Mouse (Mus musculus) forebrain, postnatal 0 days (tissue): ENCODE results near the gene Slc23a4. TPM values are rescaled to one million over a fixed set of nuclear protein-coding genes. Genes with fewer than 3 reads are reported as not detected.

Source experiments
- ATAC-seq: fragments of 200-750 bp; cut with Nextera tagmentation; 2 replicates; pipeline ENCODE4 v1.8.0; 2017; ENCODE audit warnings: mild to moderate bottlenecking, moderate library complexity
- DNase-seq: peaks from one replicate; pipeline ENCODE4 v3.0.0-alpha.2; 2015
- H3K27ac ChIP-seq: fragments of 300-500 bp; sonication (generic); 2 replicates; pipeline ENCODE4 v1.5.1; 2014; ENCODE audit warnings: low read depth, mild to moderate bottlenecking, antibody characterized with exemption, low read length, moderate library complexity, mixed read lengths
- H3K27me3 ChIP-seq: fragments of 300-500 bp; sonication (generic); 2 replicates; pipeline ENCODE4 v1.6.1; 2014; ENCODE audit warnings: mild to moderate bottlenecking, low read length, mixed read lengths; ENCODE audit not compliant: insufficient read depth
- H3K36me3 ChIP-seq: fragments of 300-500 bp; sonication (generic); 2 replicates; pipeline ENCODE4 v1.6.1; 2014; ENCODE audit warnings: mild to moderate bottlenecking, moderate library complexity; ENCODE audit not compliant: insufficient read depth
- H3K4me1 ChIP-seq: fragments of 300-500 bp; sonication (generic); 2 replicates; pipeline ENCODE4 v1.6.1; 2014; ENCODE audit warnings: antibody characterized with exemption; ENCODE audit not compliant: insufficient read depth
- H3K4me2 ChIP-seq: fragments of 300-500 bp; sonication (generic); 2 replicates; pipeline ENCODE4 v1.6.1; 2014; ENCODE audit warnings: low read depth, mild to moderate bottlenecking, moderate library complexity
- H3K4me3 ChIP-seq: fragments of 300-500 bp; sonication (generic); 2 replicates; pipeline ENCODE4 v1.5.1; 2014; ENCODE audit warnings: low read depth, low read length, mixed read lengths
- H3K9ac ChIP-seq: fragments of 300-500 bp; sonication (generic); 2 replicates; pipeline ENCODE4 v1.6.1; 2014; ENCODE audit warnings: mild to moderate bottlenecking
- H3K9me3 ChIP-seq: fragments of 300-500 bp; sonication (generic); 2 replicates; pipeline ENCODE4 v1.6.1; 2016; ENCODE audit warnings: low read length
- CTCF ChIP-seq: sonication (generic); IDR thresholded peaks from 2 replicates; pipeline ENCODE4 v1.5.1; 2016; ENCODE audit warnings: antibody characterized with exemption, control low read depth, low read depth
- WGBS: fragments of 180-500 bp; shearing (Covaris S2); extraction: QIAGEN DNeasy Blood & Tissue Kit; methylation state at CpG from one replicate; pipeline ENCODE4 v1.1.7; 2014; 5-methylcytosine and 5-hydroxymethylcytosine counted together
- polyA plus RNA-seq: library from polyadenylated mRNA; unstranded; fragments of >200 nt; fragmentation: Nextera tagmentation; extraction: Ambion mirVana; gene quantifications from 2 replicates; pipeline ENCODE4 v1.2.1, GENCODE M21; 2015
- total RNA-seq: library from RNA; depleted of rRNA; stranded (reverse); fragments of >200 nt; gene quantifications from 2 replicates; pipeline ENCODE4 v1.2.3, GENCODE M21; 2014; rRNA removed

The Slc23a4 gene
- 1.1 and 1.9 TPM in 2 replicates for total RNA-seq
- 0.48 and 0.52 TPM in 2 replicates for polyA plus RNA-seq

- DNase-seq: no peak
- 12% methylated on average over 20 of the region's 20 CpGs for WGBS
Observed at GRCm38 (mm10) chr6:34988081-34988761, at the start of gene Slc23a4. Slc23a4 (minus strand) TSS chr6:34988404.

GRCm38 (mm10) chr6:35033341-35033740 is 45.1 kb upstream of the Slc23a4 start:
- Histone ChIP-seq H3K9me3 (no peaks in the 10 kb centered on the region), H3K36me3 (0 out of 2 replicates have a peak, but pooled peaks cover 5% of the 10 kb centered on the region), H3K27ac (no peak overlapping the region), H3K9ac (no peak overlapping the region), H3K4me2 (no peak overlapping the region), H3K4me3 (no peak overlapping the region), H3K27me3 (no peaks in the 10 kb centered on the region), H3K4me1 (no peaks in the 10 kb centered on the region)
- no peak for TF ChIP-seq CTCF
- ATAC-seq: no peak
- no peak for DNase-seq
- 93% methylated on average over 11 of the region's 11 CpGs for WGBS

More at GRCm38 (mm10) chr6:34988081-34988761, at the start of gene Slc23a4:
- Histone ChIP-seq H3K9ac (no peak within 1 kb of the TSS), H3K27me3 (no peaks in the 10 kb centered on the region), H3K4me2 (peak within 1 kb of the TSS; percentile 28; the same call in 1 of the 2 replicates), H3K27ac (no peak within 1 kb of the TSS), H3K36me3 (no peaks in the 10 kb centered on the region), H3K9me3 (no peaks in the 10 kb centered on the region), H3K4me3 (no peak within 1 kb of the TSS), H3K4me1 (no peaks in the 10 kb centered on the region)
- TF ChIP-seq CTCF: no peak
- peak; percentile 38; the same call in 1 of the 2 replicates for ATAC-seq

GRCm38 (mm10) chr6:35032704-35033103 is 44.5 kb upstream of the Slc23a4 start:
- Histone ChIP-seq H3K4me1 (no peaks in the 10 kb centered on the region), H3K36me3 (0 out of 2 replicates have a peak, but pooled peaks cover 5% of the 10 kb centered on the region), H3K27ac (no peak overlapping the region), H3K9ac (no peak overlapping the region), H3K9me3 (no peaks in the 10 kb centered on the region), H3K4me2 (no peak overlapping the region), H3K27me3 (no peaks in the 10 kb centered on the region), H3K4me3 (no peak overlapping the region)
- 76% methylated on average over 2 of the region's 2 CpGs for WGBS
- TF ChIP-seq CTCF: no peak
- DNase-seq: no peak
- no peak for ATAC-seq

GRCm38 (mm10) chr6:35030811-35031210 is 42.6 kb upstream of the Slc23a4 start:
- no peak overlapping the region for H3K4me2 ChIP-seq
- no peaks in the 10 kb centered on the region for H3K36me3 ChIP-seq
- H3K4me3 ChIP-seq: no peak overlapping the region
- WGBS: 93% methylated on average over 4 of the region's 4 CpGs
- H3K4me1 ChIP-seq: no peaks in the 10 kb centered on the region
- H3K27me3 ChIP-seq: no peaks in the 10 kb centered on the region
- H3K27ac ChIP-seq: no peak overlapping the region
- ATAC-seq: no peak
- no peak for TF ChIP-seq CTCF
- no peak for DNase-seq
- H3K9ac ChIP-seq: no peak overlapping the region
- no peaks in the 10 kb centered on the region for H3K9me3 ChIP-seq

GRCm38 (mm10) chr6:35030226-35030625 is 42.0 kb upstream of the Slc23a4 start:
- Histone ChIP-seq H3K4me1 (no peaks in the 10 kb centered on the region), H3K9me3 (no peaks in the 10 kb centered on the region), H3K4me2 (no peak overlapping the region), H3K4me3 (no peak overlapping the region), H3K27ac (no peak overlapping the region), H3K36me3 (no peaks in the 10 kb centered on the region), H3K9ac (no peak overlapping the region), H3K27me3 (no peaks in the 10 kb centered on the region)
- ATAC-seq (no peak), DNase-seq (no peak)
- TF ChIP-seq CTCF: no peak
- 82% methylated on average over 6 of the region's 6 CpGs for WGBS

- no peak for DNase-seq
- no peak overlapping the region for H3K27ac ChIP-seq
- 0 out of 2 replicates have a peak, but pooled peaks cover 2% of the 10 kb centered on the region for H3K36me3 ChIP-seq
- TF ChIP-seq CTCF: no peak
- no peak overlapping the region for H3K4me3 ChIP-seq
- 35% methylated on average over 2 of the region's 2 CpGs for WGBS
- H3K27me3 ChIP-seq: no peaks in the 10 kb centered on the region
- no peak overlapping the region for H3K4me2 ChIP-seq
- H3K9me3 ChIP-seq: no peaks in the 10 kb centered on the region
- ATAC-seq: peak; percentile 64; the same call in 1 of the 2 replicates
- H3K4me1 ChIP-seq: no peaks in the 10 kb centered on the region
- H3K9ac ChIP-seq: no peak overlapping the region
Observed at GRCm38 (mm10) chr6:35028023-35028422, 39.8 kb upstream of the Slc23a4 start.

- Histone ChIP-seq H3K27ac (no peak overlapping the region), H3K27me3 (no peaks in the 10 kb centered on the region), H3K4me3 (no peak overlapping the region), H3K9ac (no peak overlapping the region), H3K9me3 (no peaks in the 10 kb centered on the region), H3K4me1 (no peaks in the 10 kb centered on the region), H3K36me3 (0 out of 2 replicates have a peak, but pooled peaks cover 6% of the 10 kb centered on the region), H3K4me2 (no peak overlapping the region)
- ATAC-seq (peak; percentile 54), DNase-seq (no peak)
- WGBS: 51% methylated on average over 6 of the region's 6 CpGs
- TF ChIP-seq CTCF: no peak
Observed at GRCm38 (mm10) chr6:35027257-35027656, 39.1 kb upstream of the Slc23a4 start.
